Mouse (Mus musculus) Muller cell, postnatal 12 days (primary cell): ENCODE results near the gene Rhox7b.
"Not testable (repeated sequence)": the region's sequence is repeated elsewhere in the genome, so short reads cannot be mapped to it uniquely, and the experiment has no call there.

Experiments used
- DNase-seq: peaks from one replicate; pipeline ENCODE4 v3.0.0-alpha.2; 2015; ENCODE audit errors: inconsistent ontology term

Gene Rhox7b

DNA sequence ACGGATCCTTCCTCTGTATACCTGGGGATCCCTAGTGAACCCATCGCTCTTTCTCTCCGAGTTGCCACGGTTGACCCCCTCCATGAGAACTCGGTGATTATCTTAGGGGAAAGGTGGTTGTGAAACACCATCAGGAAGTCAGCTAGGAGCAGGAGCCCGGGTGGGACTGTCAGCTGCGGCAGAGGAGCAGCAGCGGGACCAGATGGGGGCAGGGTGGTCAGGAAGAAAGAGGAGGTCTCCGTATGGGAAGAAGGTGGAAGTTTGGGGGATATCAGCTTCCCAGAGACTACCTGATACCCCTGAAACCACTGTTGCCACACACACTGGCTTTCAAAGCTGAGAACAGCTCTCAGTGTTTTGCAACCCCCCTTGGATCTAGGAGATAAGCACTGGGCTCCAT lies at the start of gene Rhox7b:
Rhox7b (minus strand) TSS at position 101 of the 400 bp plus-strand sequence.
- not testable (repeated sequence) for DNase-seq

DNA sequence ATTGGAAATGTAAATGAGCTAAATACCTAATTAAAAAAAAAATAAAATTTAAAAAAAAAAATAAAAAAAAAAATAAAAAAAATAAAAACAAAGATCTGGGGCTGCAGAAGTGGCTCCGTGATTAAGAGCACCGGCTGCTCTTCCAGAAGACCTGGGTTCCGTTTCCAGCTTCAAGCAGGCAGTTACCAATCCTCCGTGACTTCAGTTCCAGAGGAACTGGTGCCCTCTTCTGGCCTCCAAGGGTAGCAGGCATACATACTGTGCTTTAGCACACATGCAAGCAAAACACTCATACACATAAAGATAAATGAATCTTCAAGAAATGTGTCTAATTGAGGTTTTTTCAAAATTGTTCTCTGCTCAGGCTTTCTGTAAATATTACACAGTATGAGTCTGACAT lies 19.3 kb upstream of the Rhox7b start:
- DNase-seq = no peak

DNA sequence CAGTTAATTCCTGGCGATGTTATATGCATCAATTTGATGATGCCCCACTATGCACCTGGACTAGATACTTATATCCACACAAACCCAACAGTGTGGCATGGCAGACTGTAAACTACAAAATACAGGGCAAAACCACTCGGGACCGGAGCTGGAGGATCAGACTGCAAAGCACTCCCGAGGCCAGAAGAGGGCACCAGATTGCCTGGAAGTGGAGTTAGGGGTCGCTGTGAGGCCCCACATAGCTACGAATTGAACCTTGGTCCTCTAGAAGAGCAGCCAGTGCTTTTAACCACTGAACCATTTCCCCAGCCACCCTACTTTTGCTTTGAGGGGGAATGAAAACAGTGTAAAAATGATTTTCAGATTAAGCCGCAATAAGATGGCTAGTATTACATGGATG lies 11.5 kb upstream of the Rhox7b start:
- DNase-seq = no peak

DNA sequence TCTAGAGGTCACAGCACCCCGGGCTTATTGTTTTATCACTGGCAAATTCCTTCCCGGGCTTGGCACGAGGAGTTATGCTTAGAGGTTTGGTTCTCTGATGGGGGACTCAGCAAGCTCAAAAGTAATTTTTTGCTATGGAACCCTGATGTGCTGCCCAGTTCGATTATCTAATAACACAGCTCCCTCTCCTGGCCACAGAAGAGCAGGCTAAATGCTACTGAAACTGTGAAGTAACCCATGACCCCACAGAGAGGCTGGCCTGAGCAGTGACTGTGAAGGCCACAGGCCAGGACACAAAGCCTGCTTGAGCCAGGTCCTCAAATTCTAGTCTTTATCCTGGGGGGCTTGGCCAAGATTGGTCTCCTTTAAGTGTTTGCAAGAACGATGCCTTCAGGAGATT lies 6.7 kb upstream of the Rhox7b start:
- DNase-seq = no peak

GRCm38 (mm10) chrX:37901670-37902069 lies 4.6 kb upstream of the Rhox7b start, which contains the start of gene Rhox9:
Gene Rhox9 (minus strand): TSS chrX:37901770.
- DNase-seq = not testable (repeated sequence)

DNA sequence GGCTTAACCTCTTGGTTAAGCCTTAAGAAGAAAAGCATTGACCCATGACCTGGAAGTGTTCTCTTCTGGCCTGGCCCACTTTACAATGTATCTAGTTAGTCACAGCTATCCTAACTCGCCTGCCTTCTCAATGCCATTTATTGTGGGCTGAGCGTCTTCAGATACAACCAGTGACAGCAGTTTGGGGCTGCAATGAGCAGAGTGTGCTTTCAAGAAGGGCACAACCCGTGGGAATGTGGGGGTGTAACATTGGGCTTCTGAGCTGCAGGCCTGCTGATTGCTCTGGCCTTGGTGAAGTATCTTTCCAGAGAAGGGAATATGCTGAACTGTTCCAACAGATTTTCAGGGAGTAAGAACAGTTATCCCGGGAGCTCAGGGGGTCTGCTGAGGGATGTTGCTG lies 18.2 kb downstream of the Rhox7b start, which contains the start of gene Rhox8:
Rhox8 (minus strand) TSS at position 101 of the 400 bp plus-strand sequence.
- DNase-seq = no peak

- no peak for DNase-seq
These were observed 25.4 kb downstream of the Rhox7b start for GRCm38 (mm10) chrX:37871641-37872040.
